Mouse (Mus musculus): ENCODE measurements at regions not wholly inside any gene's neighbourhood (a gene's known extent, or its start where the extent isn't known, plus 50 kb on each side); places are given as distances from the start of the nearest gene placed in this dataset.

DNA sequence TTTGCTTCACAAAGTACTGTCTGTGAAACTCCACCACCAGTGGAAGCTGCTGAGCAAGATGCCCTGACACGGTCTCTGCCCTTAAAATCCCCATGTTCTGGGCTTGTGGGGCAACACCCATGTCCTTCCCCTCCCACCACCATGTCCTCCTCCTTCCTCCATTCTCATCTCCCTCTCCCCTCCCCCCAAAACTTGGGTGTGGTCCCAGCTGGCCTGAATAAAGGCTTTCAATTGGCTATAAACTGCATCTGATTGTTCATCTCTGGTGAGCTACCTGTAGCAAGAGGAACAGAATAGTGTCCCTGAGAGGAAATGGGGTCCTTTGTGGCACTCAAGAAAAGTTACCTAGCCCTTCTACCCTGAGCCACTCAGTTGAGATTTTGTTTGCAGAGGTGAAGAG, 91.8 kb downstream of the Slc16a9 start:
- H3K27me3 ChIP-seq (replicated peaks; ENCODE audit: control insufficient read depth, insufficient read depth, low read length), result no peaks in the 10 kb centered on the region
- no peak overlapping the region for H3K27ac ChIP-seq (ENCODE audit: insufficient read depth, low read depth, low read length)
- no peaks in the 10 kb centered on the region for H3K4me1 ChIP-seq (ENCODE audit: control insufficient read depth, insufficient read depth, low read length)
- WGBS, result 67% methylated on average over 1 of the region's 1 CpGs
- DNase-seq, result no peak
- no peak overlapping the region for H3K4me3 ChIP-seq (ENCODE audit: insufficient read depth, low read depth, low read length)
- H3K36me3 ChIP-seq (ENCODE audit: control insufficient read depth, insufficient read depth, low read length), result no peaks in the 10 kb centered on the region
- TF ChIP-seq CTCF (conservative IDR thresholded peaks at IDR 0.05; ENCODE audit: insufficient read depth, insufficient read length, low read depth, low read length) (no peak), POLR2A (IDR thresholded peaks at IDR 0.05; ENCODE audit: low read depth, low read length) (no peak)

DNA sequence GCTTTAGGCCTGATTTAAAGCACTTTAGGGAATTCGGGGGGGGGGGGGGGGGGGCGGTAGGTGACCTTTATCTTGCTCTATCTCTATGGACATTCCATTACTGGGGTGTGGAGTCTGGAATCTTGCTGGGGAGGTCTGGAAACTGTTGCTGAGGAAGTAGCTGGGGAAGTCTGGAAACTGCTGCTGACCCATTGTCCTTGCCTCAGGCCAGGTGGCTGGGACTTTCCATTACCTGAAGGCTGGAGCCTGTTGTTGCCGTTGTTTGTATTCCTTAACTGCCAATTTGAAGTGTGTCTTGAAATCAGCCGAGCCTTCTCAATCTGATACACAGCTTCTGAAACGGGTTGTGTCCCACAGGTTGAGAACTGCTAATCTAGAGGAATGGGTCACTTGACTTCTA, 80.9 kb upstream of the Fam13c start:
- no peaks in the 10 kb centered on the region; the same call in 1 of the 2 replicates for H3K27me3 ChIP-seq (replicated peaks; ENCODE audit: control insufficient read depth, insufficient read depth, low read length)
- H3K4me1 ChIP-seq (ENCODE audit: control insufficient read depth, insufficient read depth, low read length), result no peaks in the 10 kb centered on the region
- TF ChIP-seq CTCF (conservative IDR thresholded peaks at IDR 0.05; ENCODE audit: insufficient read depth, insufficient read length, low read depth, low read length), result no peak
- no peak for TF ChIP-seq POLR2A (IDR thresholded peaks at IDR 0.05; ENCODE audit: low read depth, low read length)
- no peak overlapping the region for H3K4me3 ChIP-seq (ENCODE audit: insufficient read depth, low read depth, low read length)
- DNase-seq, result peak; percentile 21
- H3K36me3 ChIP-seq (ENCODE audit: control insufficient read depth, insufficient read depth, low read length), result no peaks in the 10 kb centered on the region
- WGBS, result 60% methylated on average over 5 of the region's 5 CpGs
- H3K27ac ChIP-seq (ENCODE audit: insufficient read depth, low read depth, low read length), result no peak overlapping the region

DNA sequence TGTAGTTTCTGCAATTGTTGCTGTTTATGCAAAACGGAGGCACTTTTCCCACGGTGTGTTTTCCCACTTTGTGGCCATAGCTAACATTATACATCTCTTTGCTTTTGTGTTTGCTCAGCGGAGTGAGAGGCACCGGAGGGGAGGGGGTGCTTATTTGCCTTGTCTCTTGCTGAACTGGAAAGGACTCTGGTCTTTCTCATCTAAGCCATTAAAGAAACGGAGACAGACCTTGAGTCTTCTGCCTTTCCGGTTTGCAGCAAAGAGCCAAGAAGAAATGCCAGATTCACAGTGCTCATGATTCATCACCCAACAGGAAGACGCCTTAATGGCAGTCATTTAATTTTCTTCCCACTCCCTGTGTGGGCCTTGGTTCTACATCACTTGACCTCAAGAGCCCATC, 80.4 kb upstream of the Fam13c start:
- no peak for TF ChIP-seq POLR2A (IDR thresholded peaks at IDR 0.05; ENCODE audit: low read depth, low read length)
- TF ChIP-seq CTCF (conservative IDR thresholded peaks at IDR 0.05; ENCODE audit: insufficient read depth, insufficient read length, low read depth, low read length), result no peak
- WGBS, result 64% methylated on average over 7 of the region's 7 CpGs
- H3K4me1 ChIP-seq (ENCODE audit: control insufficient read depth, insufficient read depth, low read length), result no peaks in the 10 kb centered on the region
- no peaks in the 10 kb centered on the region; the same call in 1 of the 2 replicates for H3K27me3 ChIP-seq (replicated peaks; ENCODE audit: control insufficient read depth, insufficient read depth, low read length)
- no peak overlapping the region for H3K4me3 ChIP-seq (ENCODE audit: insufficient read depth, low read depth, low read length)
- no peak overlapping the region for H3K27ac ChIP-seq (ENCODE audit: insufficient read depth, low read depth, low read length)
- peak; percentile 32 for DNase-seq
- no peaks in the 10 kb centered on the region for H3K36me3 ChIP-seq (ENCODE audit: control insufficient read depth, insufficient read depth, low read length)

DNA sequence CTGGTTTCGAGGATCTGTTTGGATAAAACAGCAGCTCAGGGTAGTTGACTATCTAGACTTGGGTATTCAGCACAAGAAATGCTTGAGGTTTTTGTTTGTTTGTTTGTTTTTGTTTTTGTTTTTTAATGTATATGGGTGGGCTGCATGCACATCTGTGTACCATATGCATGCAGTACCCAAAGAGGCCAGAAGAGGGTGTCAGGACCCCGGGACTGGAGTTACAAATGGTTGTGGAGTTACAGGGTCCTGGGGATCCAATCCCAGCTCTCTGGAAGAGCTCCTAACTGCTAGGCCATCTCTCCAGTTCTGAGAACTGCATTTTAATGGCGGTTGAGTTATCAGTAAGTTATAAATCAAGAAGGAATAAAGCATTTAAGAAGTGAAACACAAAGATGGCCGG, 77.2 kb upstream of the Fam13c start:
- Histone ChIP-seq H3K27ac (ENCODE audit: insufficient read depth, low read depth, low read length) (no peak overlapping the region), H3K4me3 (ENCODE audit: insufficient read depth, low read depth, low read length) (no peak overlapping the region), H3K36me3 (ENCODE audit: control insufficient read depth, insufficient read depth, low read length) (no peaks in the 10 kb centered on the region), H3K27me3 (replicated peaks; ENCODE audit: control insufficient read depth, insufficient read depth, low read length) (no peaks in the 10 kb centered on the region), H3K4me1 (ENCODE audit: control insufficient read depth, insufficient read depth, low read length) (no peaks in the 10 kb centered on the region)
- 76% methylated on average over 4 of the region's 4 CpGs for WGBS
- TF ChIP-seq POLR2A (IDR thresholded peaks at IDR 0.05; ENCODE audit: low read depth, low read length) (no peak), CTCF (conservative IDR thresholded peaks at IDR 0.05; ENCODE audit: insufficient read depth, insufficient read length, low read depth, low read length) (peak; percentile 44; the same call in 1 of the 2 replicates)
- no peak for DNase-seq

DNA sequence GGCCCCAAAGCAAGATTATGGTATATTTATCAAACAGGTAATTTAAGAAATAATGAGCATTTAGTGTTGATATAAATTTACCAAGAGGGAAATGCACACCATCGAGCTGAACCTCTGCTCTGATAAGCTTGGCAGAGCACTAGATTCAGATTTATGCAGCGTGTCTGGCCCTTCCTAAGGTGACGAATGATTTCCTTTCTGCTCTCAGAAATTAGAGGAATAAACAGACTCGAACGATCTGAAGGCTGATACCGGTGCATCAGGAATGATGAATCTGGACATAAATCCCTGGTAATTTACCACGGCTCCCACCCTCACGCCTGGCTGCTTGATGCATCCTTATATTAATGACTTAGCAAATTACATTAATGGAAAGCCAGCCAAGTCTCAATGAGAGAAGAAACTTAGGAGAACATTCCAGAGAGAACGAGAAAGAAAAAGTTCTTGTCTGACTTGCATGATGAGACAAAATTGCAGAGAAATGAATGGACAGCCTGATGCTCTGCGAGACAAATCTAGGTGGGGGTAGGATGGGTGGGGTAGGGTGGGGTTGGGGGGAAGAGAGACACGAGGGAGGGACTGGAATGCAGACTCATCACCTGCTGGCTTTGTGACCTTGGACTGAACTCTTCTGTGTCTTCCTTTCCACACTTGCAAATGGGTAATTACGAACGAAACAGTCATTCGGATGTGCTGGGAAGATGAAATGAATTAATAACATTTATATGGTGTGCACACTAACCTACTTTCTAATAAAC, 75.9 kb upstream of the Fam13c start:
- H3K27me3 ChIP-seq (replicated peaks; ENCODE audit: control insufficient read depth, insufficient read depth, low read length), result no peaks in the 10 kb centered on the region
- no peak for DNase-seq
- no peaks in the 10 kb centered on the region for H3K4me1 ChIP-seq (ENCODE audit: control insufficient read depth, insufficient read depth, low read length)
- no peaks in the 10 kb centered on the region for H3K36me3 ChIP-seq (ENCODE audit: control insufficient read depth, insufficient read depth, low read length)
- H3K4me3 ChIP-seq (ENCODE audit: insufficient read depth, low read depth, low read length), result no peak overlapping the region
- 27% methylated on average over 14 of the region's 14 CpGs for WGBS
- TF ChIP-seq POLR2A (IDR thresholded peaks at IDR 0.05; ENCODE audit: low read depth, low read length), result no peak
- no peak for TF ChIP-seq CTCF (conservative IDR thresholded peaks at IDR 0.05; ENCODE audit: insufficient read depth, insufficient read length, low read depth, low read length)
- no peak overlapping the region for H3K27ac ChIP-seq (ENCODE audit: insufficient read depth, low read depth, low read length)

DNA sequence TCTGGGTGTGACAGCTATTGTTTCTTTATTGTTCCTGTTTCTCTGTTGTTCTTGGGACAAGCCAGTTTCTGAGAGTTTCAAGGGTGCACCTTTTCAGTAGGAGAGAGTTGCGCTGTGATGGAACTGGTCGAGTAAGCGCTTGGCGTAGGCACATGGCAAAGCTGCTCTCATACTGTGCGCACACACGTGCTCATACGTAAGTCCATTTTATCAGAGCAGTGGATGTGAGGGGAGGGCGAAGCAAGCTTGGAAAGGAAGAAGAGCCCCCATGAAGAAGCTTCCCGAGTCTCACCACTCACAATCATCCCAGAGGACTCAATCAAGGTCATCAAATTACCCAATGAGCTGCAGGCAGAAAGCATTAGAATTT, 75.3 kb upstream of the Fam13c start:
- DNase-seq, result no peak
- 89% methylated on average over 9 of the region's 9 CpGs for WGBS
- H3K27ac ChIP-seq (ENCODE audit: insufficient read depth, low read depth, low read length), result no peak overlapping the region
- no peaks in the 10 kb centered on the region for H3K4me1 ChIP-seq (ENCODE audit: control insufficient read depth, insufficient read depth, low read length)
- no peak for TF ChIP-seq CTCF (conservative IDR thresholded peaks at IDR 0.05; ENCODE audit: insufficient read depth, insufficient read length, low read depth, low read length)
- no peak for TF ChIP-seq POLR2A (IDR thresholded peaks at IDR 0.05; ENCODE audit: low read depth, low read length)
- H3K4me3 ChIP-seq (ENCODE audit: insufficient read depth, low read depth, low read length), result no peak overlapping the region
- H3K36me3 ChIP-seq (ENCODE audit: control insufficient read depth, insufficient read depth, low read length), result no peaks in the 10 kb centered on the region
- no peaks in the 10 kb centered on the region for H3K27me3 ChIP-seq (replicated peaks; ENCODE audit: control insufficient read depth, insufficient read depth, low read length)

DNA sequence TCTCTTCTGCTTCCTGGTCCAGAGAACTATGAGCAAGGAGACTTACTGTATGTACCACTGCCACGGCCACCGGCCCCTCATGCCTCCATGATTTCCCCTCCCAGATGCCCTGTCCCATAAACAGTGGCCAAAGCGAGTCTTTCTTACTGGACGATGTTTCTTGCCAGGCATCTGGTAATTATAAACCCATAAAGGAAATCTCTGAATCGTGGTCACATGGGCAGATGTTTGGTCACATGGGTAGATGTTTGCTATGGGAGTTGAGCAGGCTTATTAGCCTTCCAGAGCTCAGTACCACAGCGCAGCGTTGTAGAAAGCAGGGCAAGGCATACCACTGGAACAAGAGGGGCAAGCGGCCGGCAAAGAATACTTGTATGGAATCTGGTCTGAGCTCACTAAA, 74.8 kb upstream of the Fam13c start:
- DNase-seq, result no peak
- Histone ChIP-seq H3K4me3 (ENCODE audit: insufficient read depth, low read depth, low read length) (no peak overlapping the region), H3K4me1 (ENCODE audit: control insufficient read depth, insufficient read depth, low read length) (no peaks in the 10 kb centered on the region), H3K27ac (ENCODE audit: insufficient read depth, low read depth, low read length) (no peak overlapping the region), H3K27me3 (replicated peaks; ENCODE audit: control insufficient read depth, insufficient read depth, low read length) (no peaks in the 10 kb centered on the region), H3K36me3 (ENCODE audit: control insufficient read depth, insufficient read depth, low read length) (no peaks in the 10 kb centered on the region)
- 66% methylated on average over 9 of the region's 9 CpGs for WGBS
- TF ChIP-seq POLR2A (IDR thresholded peaks at IDR 0.05; ENCODE audit: low read depth, low read length) (no peak), CTCF (conservative IDR thresholded peaks at IDR 0.05; ENCODE audit: insufficient read depth, insufficient read length, low read depth, low read length) (no peak)
